Mouse (Mus musculus) midbrain, embryonic 10.5 days (tissue): Measurements from ENCODE around the gene Fam114a1. TPM values are rescaled to one million over a fixed set of nuclear protein-coding genes. Genes with fewer than 3 reads are reported as not detected.

Experiments used
- DNase-seq: peaks from one replicate; pipeline ENCODE4 v3.0.0-alpha.2; 2017; ENCODE audit warnings: low spot score
- H3K27ac ChIP-seq: fragments of 300-500 bp; sonication (generic); replicated peaks from 2 replicates; pipeline ENCODE4 v1.5.1; 2016; ENCODE audit warnings: mild to moderate bottlenecking
- H3K27me3 ChIP-seq: fragments of 300-500 bp; sonication (generic); 2 replicates; pipeline ENCODE4 v1.6.1; 2016; ENCODE audit warnings: low read depth, mild to moderate bottlenecking; ENCODE audit not compliant: poor library complexity, severe bottlenecking
- H3K36me3 ChIP-seq: fragments of 300-500 bp; sonication (generic); 2 replicates; pipeline ENCODE4 v1.6.1; 2016; ENCODE audit warnings: mild to moderate bottlenecking, moderate library complexity
- H3K4me1 ChIP-seq: fragments of 300-500 bp; sonication (generic); 2 replicates; pipeline ENCODE4 v1.6.1; 2016
- H3K4me3 ChIP-seq: fragments of 300-500 bp; sonication (generic); 2 replicates; pipeline ENCODE4 v1.5.1; 2016; ENCODE audit warnings: mild to moderate bottlenecking, moderate library complexity
- H3K9me3 ChIP-seq: fragments of 300-500 bp; sonication (generic); replicated peaks from 2 replicates; pipeline ENCODE4 v1.6.1; 2016; ENCODE audit warnings: mild to moderate bottlenecking
- WGBS: fragments of 180-500 bp; shearing (Covaris S2); methylation state at CpG from one replicate; pipeline ENCODE4 v1.1.7; 2016; 5-methylcytosine and 5-hydroxymethylcytosine counted together
- polyA plus RNA-seq: library from polyadenylated mRNA; unstranded; fragments of >200 nt; fragmentation: Nextera tagmentation; extraction: Ambion mirVana; gene quantifications from 2 replicates; pipeline ENCODE4 v1.2.1, GENCODE M21; 2016

Fam114a1 gene
- polyA plus RNA-seq, 1 experiment from 2014 or later, result 16.8 TPM

GRCm38 (mm10) chr5:65015508-65015907, 45.6 kb downstream of the Fam114a1 start:
- H3K36me3 ChIP-seq, result peaks cover under 1% of the 10 kb centered on the region; the same call in 1 of the 2 replicates
- H3K4me1 ChIP-seq, result 0 out of 2 replicates have a peak, but pooled peaks cover 5% of the 10 kb centered on the region
- WGBS, result 88% methylated on average over 3 of the region's 3 CpGs
- no peak overlapping the region for H3K27ac ChIP-seq
- H3K9me3 ChIP-seq, result no peaks in the 10 kb centered on the region
- H3K4me3 ChIP-seq, result no peak overlapping the region
- DNase-seq, result no peak
- H3K27me3 ChIP-seq, result no peaks in the 10 kb centered on the region

- Histone ChIP-seq H3K27me3 (no peaks in the 10 kb centered on the region), H3K4me1 (no peaks in the 10 kb centered on the region), H3K27ac (no peak overlapping the region), H3K36me3 (no peaks in the 10 kb centered on the region), H3K9me3 (no peaks in the 10 kb centered on the region), H3K4me3 (no peak overlapping the region)
- no peak for DNase-seq
- WGBS, result 87% methylated on average over 8 of the region's 8 CpGs
Observed at GRCm38 (mm10) chr5:65019109-65019508, 49.2 kb downstream of the Fam114a1 start.

GRCm38 (mm10) chr5:65019823-65020222, 50.0 kb downstream of the Fam114a1 start:
- H3K9me3 ChIP-seq, result no peaks in the 10 kb centered on the region
- H3K4me3 ChIP-seq, result no peak overlapping the region
- no peaks in the 10 kb centered on the region for H3K27me3 ChIP-seq
- no peaks in the 10 kb centered on the region for H3K4me1 ChIP-seq
- H3K36me3 ChIP-seq, result no peaks in the 10 kb centered on the region
- DNase-seq, result no peak
- no peak overlapping the region for H3K27ac ChIP-seq
- 81% methylated on average over 7 of the region's 7 CpGs for WGBS

GRCm38 (mm10) chr5:65022006-65022405, 52.1 kb downstream of the Fam114a1 start:
- H3K4me3 ChIP-seq, result no peak overlapping the region
- WGBS, result 94% methylated on average over 4 of the region's 4 CpGs
- H3K4me1 ChIP-seq, result no peaks in the 10 kb centered on the region
- no peak overlapping the region for H3K27ac ChIP-seq
- H3K9me3 ChIP-seq, result no peaks in the 10 kb centered on the region
- H3K36me3 ChIP-seq, result no peaks in the 10 kb centered on the region
- no peak for DNase-seq
- no peaks in the 10 kb centered on the region for H3K27me3 ChIP-seq

GRCm38 (mm10) chr5:65024641-65025040, 54.8 kb downstream of the Fam114a1 start:
- Histone ChIP-seq H3K4me1 (0 out of 2 replicates have a peak, but pooled peaks cover 3% of the 10 kb centered on the region), H3K4me3 (no peak overlapping the region), H3K36me3 (no peaks in the 10 kb centered on the region), H3K27me3 (no peaks in the 10 kb centered on the region), H3K9me3 (no peaks in the 10 kb centered on the region), H3K27ac (no peak overlapping the region)
- no peak for DNase-seq
- WGBS, result 92% methylated on average over 2 of the region's 2 CpGs

- no peak for DNase-seq
- Histone ChIP-seq H3K27ac (no peak overlapping the region), H3K27me3 (no peaks in the 10 kb centered on the region), H3K4me1 (0 out of 2 replicates have a peak, but pooled peaks cover 3% of the 10 kb centered on the region), H3K4me3 (no peak overlapping the region), H3K36me3 (no peaks in the 10 kb centered on the region), H3K9me3 (no peaks in the 10 kb centered on the region)
- WGBS, result 68% methylated on average over 6 of the region's 6 CpGs
Observed at GRCm38 (mm10) chr5:65025916-65026315, 56.0 kb downstream of the Fam114a1 start.

GRCm38 (mm10) chr5:65026776-65027175, 56.9 kb downstream of the Fam114a1 start:
- 0 out of 2 replicates have a peak, but pooled peaks cover 3% of the 10 kb centered on the region for H3K4me1 ChIP-seq
- H3K36me3 ChIP-seq, result no peaks in the 10 kb centered on the region
- no peak overlapping the region for H3K27ac ChIP-seq
- DNase-seq, result no peak
- WGBS, result 82% methylated on average over 9 of the region's 9 CpGs
- no peaks in the 10 kb centered on the region for H3K9me3 ChIP-seq
- H3K4me3 ChIP-seq, result no peak overlapping the region
- H3K27me3 ChIP-seq, result no peaks in the 10 kb centered on the region

- 51% methylated on average over 9 of the region's 9 CpGs for WGBS
- no peak overlapping the region for H3K27ac ChIP-seq
- DNase-seq, result no peak
- no peaks in the 10 kb centered on the region for H3K36me3 ChIP-seq
- no peaks in the 10 kb centered on the region for H3K9me3 ChIP-seq
- no peaks in the 10 kb centered on the region for H3K27me3 ChIP-seq
- H3K4me1 ChIP-seq, result 0 out of 2 replicates have a peak, but pooled peaks cover 3% of the 10 kb centered on the region
- H3K4me3 ChIP-seq, result no peak overlapping the region
Observed at GRCm38 (mm10) chr5:65028019-65028418, 58.1 kb downstream of the Fam114a1 start.

- Histone ChIP-seq H3K36me3 (no peaks in the 10 kb centered on the region), H3K9me3 (no peaks in the 10 kb centered on the region), H3K27ac (no peak overlapping the region), H3K27me3 (no peaks in the 10 kb centered on the region), H3K4me1 (no peaks in the 10 kb centered on the region), H3K4me3 (no peak overlapping the region)
- DNase-seq, result no peak
- WGBS, result 78% methylated on average over 13 of the region's 13 CpGs
Observed at GRCm38 (mm10) chr5:65036597-65036996, 66.7 kb downstream of the Fam114a1 start.

- no peaks in the 10 kb centered on the region for H3K27me3 ChIP-seq
- WGBS, result 86% methylated on average over 9 of the region's 9 CpGs
- no peak for DNase-seq
- H3K36me3 ChIP-seq, result no peaks in the 10 kb centered on the region
- H3K4me3 ChIP-seq, result no peak overlapping the region
- H3K4me1 ChIP-seq, result no peaks in the 10 kb centered on the region
- no peaks in the 10 kb centered on the region for H3K9me3 ChIP-seq
- no peak overlapping the region for H3K27ac ChIP-seq
Observed at GRCm38 (mm10) chr5:65038305-65038704, 68.4 kb downstream of the Fam114a1 start.

GRCm38 (mm10) chr5:65038811-65039571, 69.1 kb downstream of the Fam114a1 start:
- Histone ChIP-seq H3K36me3 (no peaks in the 10 kb centered on the region), H3K4me1 (no peaks in the 10 kb centered on the region), H3K27me3 (no peaks in the 10 kb centered on the region), H3K9me3 (no peaks in the 10 kb centered on the region), H3K4me3 (no peak overlapping the region), H3K27ac (no peak overlapping the region)
- WGBS, result 87% methylated on average over 11 of the region's 11 CpGs
- no peak for DNase-seq

- Histone ChIP-seq H3K4me1 (no peaks in the 10 kb centered on the region), H3K9me3 (no peaks in the 10 kb centered on the region), H3K36me3 (no peaks in the 10 kb centered on the region), H3K27me3 (no peaks in the 10 kb centered on the region), H3K27ac (no peak overlapping the region), H3K4me3 (no peak overlapping the region)
- DNase-seq, result no peak
- WGBS, result 69% methylated on average over 5 of the region's 5 CpGs
Observed at GRCm38 (mm10) chr5:65040463-65040862, 70.6 kb downstream of the Fam114a1 start.

GRCm38 (mm10) chr5:65043407-65043895, 73.6 kb downstream of the Fam114a1 start:
- WGBS, result 75% methylated on average over 11 of the region's 11 CpGs
- no peaks in the 10 kb centered on the region for H3K9me3 ChIP-seq
- no peak overlapping the region for H3K4me3 ChIP-seq
- no peak overlapping the region for H3K27ac ChIP-seq
- DNase-seq, result no peak
- peaks cover 9% of the 10 kb centered on the region; the same call in 1 of the 2 replicates for H3K4me1 ChIP-seq
- H3K27me3 ChIP-seq, result no peaks in the 10 kb centered on the region
- no peaks in the 10 kb centered on the region for H3K36me3 ChIP-seq
